Mouse (Mus musculus): Measurements from ENCODE around the gene Gm5108. TPM values are rescaled to one million over a fixed set of nuclear protein-coding genes. Genes with fewer than 3 reads are reported as not detected.

The Gm5108 gene
- not detected in 2 replicates for polyA plus RNA-seq (2012; ENCODE audit: low replicate concordance)

GRCm38 (mm10) chr5:67941369-67941768 lies at the start of gene Gm5108:
Gene Gm5108 (plus strand): TSS chr5:67941669.

DNA sequence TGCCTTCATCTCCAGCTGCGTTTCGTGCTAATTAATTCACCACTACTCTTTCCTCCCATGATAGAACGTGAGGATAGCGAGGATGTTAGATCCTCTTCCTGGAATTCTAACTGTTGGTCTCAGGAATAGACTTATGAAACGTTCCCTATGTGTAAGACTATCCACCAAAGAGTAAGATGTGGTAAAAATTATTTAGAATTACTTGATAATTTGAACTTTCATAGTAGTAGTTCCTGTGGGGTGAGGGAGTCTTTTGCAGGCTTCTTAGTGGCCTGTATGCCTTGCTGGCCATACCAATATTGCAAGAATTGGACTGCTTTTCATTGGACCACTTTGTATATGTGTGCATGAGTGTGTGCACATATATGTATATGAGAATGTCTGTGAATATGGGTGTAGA lies 4.9 kb downstream of the Gm5108 start, which contains the start of gene Gm21905:
Gene Gm21905, minus strand, starts transcription at position 101 of the 400 bp plus-strand sequence.

Other genes with a start within 250 kb of the Gm5108 start
- gene Atp8a1, start 94.2 kb upstream of the Gm5108 start, polyA plus RNA-seq (2012; ENCODE audit: low replicate concordance): 18.7 and 59.7 TPM in 2 replicates
- not detected in 2 replicates for gene Gm21905, start 4.8 kb downstream of the Gm5108 start, polyA plus RNA-seq (2012; ENCODE audit: low replicate concordance)
- gene Grxcr1, start 90.2 kb downstream of the Gm5108 start, polyA plus RNA-seq (2012; ENCODE audit: low replicate concordance): not detected in 2 replicates

Data from hematopoietic multipotent progenitor cell, adult 10-12 weeks (in vitro differentiated cells).